Mouse (Mus musculus) liver, embryonic 14.5 days (tissue): ENCODE results near the gene Fgfr2.

Experiments used
- CTCF ChIP-seq: IDR thresholded peaks from 2 replicates; pipeline ENCODE4 v1.5.1; 2016; ENCODE audit warnings: antibody characterized with exemption, low read depth, control low read depth
- EP300 ChIP-seq: IDR thresholded peaks from 2 replicates; pipeline ENCODE4 v1.6.1; 2016; ENCODE audit warnings: antibody characterized with exemption, low read depth

DNA sequence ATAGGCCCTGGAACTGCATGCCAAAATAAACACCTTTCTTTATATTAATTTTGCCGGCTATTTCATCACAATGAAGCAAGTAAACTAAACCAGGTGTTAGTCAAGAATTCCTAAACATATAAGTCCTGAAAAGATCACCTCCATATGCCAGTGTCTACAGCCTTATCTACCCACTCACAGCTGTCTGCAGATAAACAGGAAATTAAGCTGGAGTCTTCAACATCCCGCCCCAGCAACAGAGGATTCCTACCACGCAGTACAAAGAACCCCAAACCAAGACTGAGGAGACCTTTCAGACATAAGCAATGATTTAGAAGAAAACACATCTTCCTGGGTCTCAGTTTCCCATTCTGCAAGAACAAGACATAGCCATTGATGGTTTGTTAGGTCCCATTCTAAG lies 235.1 kb downstream of the Fgfr2 start:
- TF ChIP-seq CTCF (no peak), EP300 (no peak)
